Mouse (Mus musculus) lung, adult 18-20 months (tissue): ENCODE results near the gene Chd1l.

ENCODE experiments used
- DNase-seq, 2 experiments: peaks; one replicate each; pipeline ENCODE4 v3.0.0; 2022; ENCODE audit warnings: mixed read lengths in 2 of 2

Gene Chd1l

GRCm38 (mm10) chr3:97617091-97617825, 7.3 kb upstream of the Chd1l start:
- no peak for DNase-seq

GRCm38 (mm10) chr3:97615933-97616332, 5.9 kb upstream of the Chd1l start:
- no peak for DNase-seq

- DNase-seq, result no peak
Measured at GRCm38 (mm10) chr3:97615154-97615553, 5.2 kb upstream of the Chd1l start.

GRCm38 (mm10) chr3:97611021-97611420, 1.0 kb upstream of the Chd1l start:
- DNase-seq, result no peak

GRCm38 (mm10) chr3:97609201-97609844, 680 bp downstream of the Chd1l start:
- peak; percentile 47 to 65 for DNase-seq

- DNase-seq, result no peak
Measured at GRCm38 (mm10) chr3:97600050-97600832, 9.8 kb downstream of the Chd1l start.

GRCm38 (mm10) chr3:97596796-97597195, 13.2 kb downstream of the Chd1l start:
- DNase-seq, result no peak

GRCm38 (mm10) chr3:97595066-97595465, 14.9 kb downstream of the Chd1l start:
- no peak for DNase-seq

- no peak for DNase-seq
Measured at GRCm38 (mm10) chr3:97594140-97594539, 15.9 kb downstream of the Chd1l start.

GRCm38 (mm10) chr3:97593089-97593488, 16.9 kb downstream of the Chd1l start:
- DNase-seq, result no peak

GRCm38 (mm10) chr3:97590699-97591098, 19.3 kb downstream of the Chd1l start:
- no peak for DNase-seq

- no peak for DNase-seq
Measured at GRCm38 (mm10) chr3:97587656-97588055, 22.3 kb downstream of the Chd1l start.

GRCm38 (mm10) chr3:97585383-97586160, 24.4 kb downstream of the Chd1l start:
- peak; percentile 56 to 71 for DNase-seq

- DNase-seq, result no peak
Measured at GRCm38 (mm10) chr3:97573807-97574206, 36.2 kb downstream of the Chd1l start.

- DNase-seq, result no peak
Measured at GRCm38 (mm10) chr3:97564588-97564987, 45.4 kb downstream of the Chd1l start.

- DNase-seq, result no peak
Measured at GRCm38 (mm10) chr3:97558554-97558953, 51.4 kb downstream of the Chd1l start.

- DNase-seq, result no peak
Measured at GRCm38 (mm10) chr3:97546205-97546604, 63.8 kb downstream of the Chd1l start.

GRCm38 (mm10) chr3:97540171-97540570, 69.8 kb downstream of the Chd1l start:
- no peak for DNase-seq

- DNase-seq, result no peak
Measured at GRCm38 (mm10) chr3:97538634-97539033, 71.4 kb downstream of the Chd1l start.

GRCm38 (mm10) chr3:97537006-97537405, 73.0 kb downstream of the Chd1l start:
- peak in 1 of 2 experiments; percentile 4 for DNase-seq

GRCm38 (mm10) chr3:97535660-97536059, 74.3 kb downstream of the Chd1l start:
- no peak for DNase-seq

GRCm38 (mm10) chr3:97525458-97525857, 84.5 kb downstream of the Chd1l start:
- DNase-seq, result no peak

GRCm38 (mm10) chr3:97524835-97525234, 85.2 kb downstream of the Chd1l start:
- DNase-seq, result no peak
